Mouse (Mus musculus): ENCODE measurements around the gene Gm1043. TPM values are rescaled to one million over a fixed set of nuclear protein-coding genes. Genes with fewer than 3 reads are reported as not detected.

Gm1043 gene
- polyA plus RNA-seq, 1 experiment from 2014 or later = not detected

GRCm38 (mm10) chr5:37088342-37089108 lies 3.4 kb downstream of the Gm1043 start:
- no peak for TF ChIP-seq CTCF (IDR thresholded peaks at IDR 0.05; ENCODE audit: low read depth)
- H3K27me3 ChIP-seq (ENCODE audit: insufficient read depth, low read length) = peaks cover 15% of the 10 kb centered on the region; the same call in 1 of the 2 replicates
- no peaks in the 10 kb centered on the region for H3K9me3 ChIP-seq (replicated peaks; ENCODE audit: low read length)
- ATAC-seq (replicated peaks; ENCODE audit: low FRiP score, low read depth) (no peak), DNase-seq (ENCODE audit: low spot score) (no peak)
- H3K4me2 ChIP-seq (ENCODE audit: low read length) = no peak overlapping the region
- 15% methylated on average over 1 of the region's 1 CpGs for WGBS
- H3K4me3 ChIP-seq (replicated peaks; ENCODE audit: low read depth, low read length) = no peak overlapping the region
- no peaks in the 10 kb centered on the region for H3K4me1 ChIP-seq (replicated peaks; ENCODE audit: insufficient read depth, low read length)
- no peak overlapping the region for H3K27ac ChIP-seq
- no peak overlapping the region for H3K9ac ChIP-seq (ENCODE audit: low read depth, low read length)
- H3K36me3 ChIP-seq (ENCODE audit: insufficient read depth, low read length) = no peaks in the 10 kb centered on the region

- H3K9me3 ChIP-seq (replicated peaks; ENCODE audit: low read length) = no peaks in the 10 kb centered on the region
- H3K9ac ChIP-seq (ENCODE audit: low read depth, low read length) = no peak overlapping the region
- no peak overlapping the region for H3K27ac ChIP-seq
- ATAC-seq (replicated peaks; ENCODE audit: low FRiP score, low read depth) (no peak), DNase-seq (ENCODE audit: low spot score) (peak; percentile 33)
- peak overlapping the region; percentile 21 for H3K4me3 ChIP-seq (replicated peaks; ENCODE audit: low read depth, low read length)
- peak overlapping the region; percentile 49 for H3K4me2 ChIP-seq (ENCODE audit: low read length)
- under 1% methylated on average over 45 of the region's 47 CpGs for WGBS
- H3K4me1 ChIP-seq (replicated peaks; ENCODE audit: insufficient read depth, low read length) = no peaks in the 10 kb centered on the region
- no peak for TF ChIP-seq CTCF (IDR thresholded peaks at IDR 0.05; ENCODE audit: low read depth)
- H3K36me3 ChIP-seq (ENCODE audit: insufficient read depth, low read length) = no peaks in the 10 kb centered on the region
- H3K27me3 ChIP-seq (ENCODE audit: insufficient read depth, low read length) = peaks cover 15% of the 10 kb centered on the region; the same call in 1 of the 2 replicates
Measured at GRCm38 (mm10) chr5:37091171-37091628, 6.0 kb downstream of the Gm1043 start.

GRCm38 (mm10) chr5:37094941-37095340 lies 9.8 kb downstream of the Gm1043 start:
- ATAC-seq (replicated peaks; ENCODE audit: low FRiP score, low read depth) (no peak), DNase-seq (ENCODE audit: low spot score) (no peak)
- Histone ChIP-seq H3K4me2 (ENCODE audit: low read length) (no peak overlapping the region), H3K4me1 (replicated peaks; ENCODE audit: insufficient read depth, low read length) (no peaks in the 10 kb centered on the region), H3K4me3 (replicated peaks; ENCODE audit: low read depth, low read length) (no peak overlapping the region), H3K27ac (no peak overlapping the region), H3K27me3 (ENCODE audit: insufficient read depth, low read length) (peaks cover 15% of the 10 kb centered on the region; the same call in 1 of the 2 replicates), H3K36me3 (ENCODE audit: insufficient read depth, low read length) (no peaks in the 10 kb centered on the region), H3K9me3 (replicated peaks; ENCODE audit: low read length) (no peaks in the 10 kb centered on the region), H3K9ac (ENCODE audit: low read depth, low read length) (no peak overlapping the region)
- TF ChIP-seq CTCF (IDR thresholded peaks at IDR 0.05; ENCODE audit: low read depth) = no peak
- 81% methylated on average over 5 of the region's 5 CpGs for WGBS

GRCm38 (mm10) chr5:37097591-37097990 lies 12.4 kb downstream of the Gm1043 start:
- Histone ChIP-seq H3K4me2 (ENCODE audit: low read length) (no peak overlapping the region), H3K36me3 (ENCODE audit: insufficient read depth, low read length) (no peaks in the 10 kb centered on the region), H3K4me3 (replicated peaks; ENCODE audit: low read depth, low read length) (no peak overlapping the region), H3K9me3 (replicated peaks; ENCODE audit: low read length) (no peaks in the 10 kb centered on the region), H3K9ac (ENCODE audit: low read depth, low read length) (no peak overlapping the region), H3K4me1 (replicated peaks; ENCODE audit: insufficient read depth, low read length) (no peaks in the 10 kb centered on the region), H3K27me3 (ENCODE audit: insufficient read depth, low read length) (no peaks in the 10 kb centered on the region), H3K27ac (no peak overlapping the region)
- no peak for TF ChIP-seq CTCF (IDR thresholded peaks at IDR 0.05; ENCODE audit: low read depth)
- ATAC-seq (replicated peaks; ENCODE audit: low FRiP score, low read depth) = no peak
- WGBS = 73% methylated on average over 6 of the region's 6 CpGs
- no peak for DNase-seq (ENCODE audit: low spot score)

GRCm38 (mm10) chr5:37100813-37101212 lies 15.6 kb downstream of the Gm1043 start:
- no peak for TF ChIP-seq CTCF (IDR thresholded peaks at IDR 0.05; ENCODE audit: low read depth)
- DNase-seq (ENCODE audit: low spot score) = no peak
- Histone ChIP-seq H3K36me3 (ENCODE audit: insufficient read depth, low read length) (no peaks in the 10 kb centered on the region), H3K4me2 (ENCODE audit: low read length) (no peak overlapping the region), H3K27me3 (ENCODE audit: insufficient read depth, low read length) (no peaks in the 10 kb centered on the region), H3K4me1 (replicated peaks; ENCODE audit: insufficient read depth, low read length) (no peaks in the 10 kb centered on the region), H3K9me3 (replicated peaks; ENCODE audit: low read length) (no peaks in the 10 kb centered on the region), H3K27ac (no peak overlapping the region), H3K4me3 (replicated peaks; ENCODE audit: low read depth, low read length) (no peak overlapping the region), H3K9ac (ENCODE audit: low read depth, low read length) (no peak overlapping the region)
- no peak for ATAC-seq (replicated peaks; ENCODE audit: low FRiP score, low read depth)
- 44% methylated on average over 5 of the region's 5 CpGs for WGBS

- no peak for ATAC-seq (replicated peaks; ENCODE audit: low FRiP score, low read depth)
- Histone ChIP-seq H3K27ac (no peak overlapping the region), H3K9me3 (replicated peaks; ENCODE audit: low read length) (no peaks in the 10 kb centered on the region), H3K4me1 (replicated peaks; ENCODE audit: insufficient read depth, low read length) (no peaks in the 10 kb centered on the region), H3K27me3 (ENCODE audit: insufficient read depth, low read length) (no peaks in the 10 kb centered on the region), H3K4me2 (ENCODE audit: low read length) (no peak overlapping the region), H3K36me3 (ENCODE audit: insufficient read depth, low read length) (no peaks in the 10 kb centered on the region), H3K9ac (ENCODE audit: low read depth, low read length) (no peak overlapping the region), H3K4me3 (replicated peaks; ENCODE audit: low read depth, low read length) (no peak overlapping the region)
- WGBS = 76% methylated on average over 15 of the region's 15 CpGs
- DNase-seq (ENCODE audit: low spot score) = no peak
- no peak for TF ChIP-seq CTCF (IDR thresholded peaks at IDR 0.05; ENCODE audit: low read depth)
Measured at GRCm38 (mm10) chr5:37101631-37102030, 16.5 kb downstream of the Gm1043 start.

Data from kidney, postnatal 0 days (tissue).